Mouse (Mus musculus) central nervous system, embryonic 18 days (tissue): ENCODE data around the gene Kif18a. TPM values are rescaled to one million over a fixed set of nuclear protein-coding genes. Genes with fewer than 3 reads are reported as not detected.

Source experiments
- polyA plus RNA-seq: library from polyadenylated mRNA; depleted of rRNA; stranded (reverse); fragments of >200 nt; gene quantifications from 2 replicates; pipeline ENCODE4 v1.2.3, GENCODE M21; 2012; rRNA removed

The Kif18a gene
- 2.8 and 3.4 TPM in 2 replicates for polyA plus RNA-seq

DNA sequence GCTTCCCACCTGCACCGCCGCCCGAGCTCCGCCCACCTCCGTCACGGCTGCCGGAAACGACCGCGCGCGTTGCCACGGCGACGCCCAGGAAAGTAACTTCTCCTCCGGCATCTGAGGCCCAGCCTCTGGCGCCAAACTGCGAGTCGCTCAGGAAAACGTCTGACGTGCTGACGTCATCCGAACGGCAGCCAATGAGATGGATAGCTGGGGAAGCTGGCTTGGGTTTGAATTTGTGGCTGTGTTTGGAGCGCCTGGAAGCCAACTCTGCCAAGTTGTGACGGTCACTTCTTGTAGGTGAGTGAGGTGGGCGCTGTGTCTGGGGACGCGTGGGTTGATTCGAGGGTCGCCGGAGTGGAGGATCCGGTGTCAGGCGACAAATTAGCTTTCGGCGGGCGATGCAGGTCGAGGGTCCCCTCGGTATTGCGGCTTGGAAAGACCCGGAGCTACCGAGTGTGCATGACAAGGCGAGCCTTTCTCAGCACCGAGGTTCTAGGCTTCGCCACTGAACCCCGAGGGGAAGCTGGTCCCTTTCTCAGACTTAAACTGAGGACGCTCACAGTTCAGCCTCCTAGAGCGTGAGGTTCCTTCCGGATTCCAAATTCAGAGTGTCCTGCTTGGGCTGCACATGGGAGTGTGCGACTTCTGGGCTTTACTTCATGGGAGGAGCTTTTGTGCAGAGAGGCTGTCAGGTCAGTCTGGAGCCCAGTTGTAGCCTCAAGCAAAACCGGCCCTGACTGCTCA is at the start of gene Kif18a, which contains the start of gene Mettl15:
Gene Kif18a (plus strand): TSS at position 139 of the 741 bp plus-strand sequence.
Gene Mettl15 (minus strand): TSS at position 149 of the 741 bp plus-strand sequence.

Other genes with a start within 250 kb of the Kif18a start
- gene Mettl15, start within 50 bp of the Kif18a start, polyA plus RNA-seq, result 8.5 and 9.4 TPM in 2 replicates